Mouse (Mus musculus) forebrain, embryonic 11.5 days (tissue): ENCODE results near the gene Pdik1l. TPM values are rescaled to one million over a fixed set of nuclear protein-coding genes. Genes with fewer than 3 reads are reported as not detected.
"Not testable (repeated sequence)": the region's sequence is repeated elsewhere in the genome, so short reads cannot be mapped to it uniquely, and the experiment has no call there.

Experiments
- ATAC-seq: fragments of 200-750 bp; cut with Nextera tagmentation; replicated peaks from 2 replicates; pipeline ENCODE4 v1.8.0; 2017; ENCODE audit warnings: moderate TSS enrichment; ENCODE audit not compliant: low FRiP score
- DNase-seq: peaks from one replicate; pipeline ENCODE4 v3.0.0-alpha.2; 2017; ENCODE audit warnings: low spot score
- H3K27ac ChIP-seq: fragments of 300-500 bp; sonication (generic); 2 replicates; pipeline ENCODE4 v1.5.1; 2014; ENCODE audit warnings: low read depth, low read length
- H3K27me3 ChIP-seq: fragments of 300-500 bp; sonication (generic); 2 replicates; pipeline ENCODE4 v1.6.1; 2014; ENCODE audit warnings: mild to moderate bottlenecking, low read length, mixed read lengths; ENCODE audit not compliant: control insufficient read depth, insufficient read depth
- H3K36me3 ChIP-seq: fragments of 300-500 bp; sonication (generic); 2 replicates; pipeline ENCODE4 v1.6.1; 2014; ENCODE audit warnings: mild to moderate bottlenecking, low read length, moderate library complexity, mixed read lengths; ENCODE audit not compliant: control insufficient read depth, insufficient read depth
- H3K4me1 ChIP-seq: fragments of 300-500 bp; sonication (generic); replicated peaks from 2 replicates; pipeline ENCODE4 v1.6.1; 2014; ENCODE audit warnings: low read length, mixed read lengths; ENCODE audit not compliant: control insufficient read depth, insufficient read depth
- H3K4me2 ChIP-seq: fragments of 300-500 bp; sonication (generic); 2 replicates; pipeline ENCODE4 v1.6.1; 2014; ENCODE audit warnings: low read depth, mild to moderate bottlenecking, low read length, moderate library complexity, mixed read lengths; ENCODE audit not compliant: severe bottlenecking
- H3K4me3 ChIP-seq: fragments of 300-500 bp; sonication (generic); 2 replicates; pipeline ENCODE4 v1.5.1; 2014; ENCODE audit warnings: low read depth, low read length
- H3K9ac ChIP-seq: fragments of 300-500 bp; sonication (generic); 2 replicates; pipeline ENCODE4 v1.6.1; 2014; ENCODE audit warnings: low read length
- H3K9me3 ChIP-seq: fragments of 300-500 bp; sonication (generic); 2 replicates; pipeline ENCODE4 v1.6.1; 2016; ENCODE audit warnings: low read length, mixed read lengths; ENCODE audit not compliant: control insufficient read depth
- WGBS: fragments of 180-500 bp; shearing (Covaris S2); extraction: QIAGEN DNeasy Blood & Tissue Kit; methylation state at CpG from one replicate; pipeline ENCODE4 v1.1.7; 2014; 5-methylcytosine and 5-hydroxymethylcytosine counted together
- polyA plus RNA-seq: library from polyadenylated mRNA; unstranded; fragments of >200 nt; fragmentation: Nextera tagmentation; extraction: Ambion mirVana; gene quantifications from 2 replicates; pipeline ENCODE4 v1.2.1, GENCODE M21; 2014

Gene Pdik1l
- polyA plus RNA-seq, 1 experiment from 2014 or later, result 31.2 TPM

DNA sequence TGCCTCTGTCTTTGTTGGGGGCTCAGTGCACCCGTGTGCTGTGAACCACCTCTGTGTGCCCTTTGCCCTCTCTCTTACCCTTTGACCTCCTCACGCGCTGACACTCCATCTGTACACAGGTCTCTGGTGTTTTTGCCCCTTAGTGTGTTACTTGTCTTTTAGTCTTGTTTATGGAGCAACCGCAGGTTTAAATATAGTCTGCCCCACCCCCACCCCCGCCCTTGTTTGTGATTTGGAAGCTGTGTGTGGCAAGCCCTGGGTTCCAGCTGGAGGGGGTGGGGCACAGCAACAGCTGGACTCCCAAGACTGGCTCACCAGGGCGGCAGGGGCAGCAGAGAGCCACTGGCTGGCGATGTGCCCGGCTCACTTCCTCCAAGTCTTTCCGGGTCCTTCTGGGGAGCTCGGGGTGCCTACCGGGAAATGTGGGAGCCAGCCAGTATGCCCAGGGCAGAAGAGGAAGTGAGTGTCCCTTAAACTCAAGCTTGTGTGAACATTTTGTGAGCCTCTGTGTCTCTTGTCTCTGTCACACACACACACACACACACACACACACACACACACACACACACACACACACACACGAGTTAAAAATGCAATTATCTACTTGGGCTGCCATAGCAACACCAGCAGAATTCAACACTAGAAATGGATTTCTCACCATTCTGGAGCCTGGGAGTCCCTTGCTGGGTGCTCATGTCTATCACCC lies 19.8 kb upstream of the Pdik1l start:
- no peak overlapping the region for H3K4me2 ChIP-seq
- H3K27ac ChIP-seq, result no peak overlapping the region
- no peak overlapping the region for H3K4me3 ChIP-seq
- 0 out of 2 replicates have a peak, but pooled peaks cover 2% of the 10 kb centered on the region for H3K4me1 ChIP-seq
- H3K36me3 ChIP-seq, result no peaks in the 10 kb centered on the region
- no peaks in the 10 kb centered on the region for H3K27me3 ChIP-seq
- DNase-seq (peak; percentile 66), ATAC-seq (no peak)
- 32% methylated on average over 12 of the region's 12 CpGs for WGBS
- no peaks in the 10 kb centered on the region for H3K9me3 ChIP-seq
- H3K9ac ChIP-seq, result no peak overlapping the region

GRCm38 (mm10) chr4:134306963-134307362 lies 19.3 kb upstream of the Pdik1l start:
- DNase-seq, result no peak
- no peaks in the 10 kb centered on the region for H3K27me3 ChIP-seq
- no peak overlapping the region for H3K4me3 ChIP-seq
- no peak overlapping the region for H3K27ac ChIP-seq
- no peaks in the 10 kb centered on the region for H3K9me3 ChIP-seq
- no peak overlapping the region for H3K4me2 ChIP-seq
- H3K36me3 ChIP-seq, result no peaks in the 10 kb centered on the region
- 0 out of 2 replicates have a peak, but pooled peaks cover 2% of the 10 kb centered on the region for H3K4me1 ChIP-seq
- H3K9ac ChIP-seq, result no peak overlapping the region
- 87% methylated on average over 2 of the region's 2 CpGs for WGBS
- no peak for ATAC-seq

DNA sequence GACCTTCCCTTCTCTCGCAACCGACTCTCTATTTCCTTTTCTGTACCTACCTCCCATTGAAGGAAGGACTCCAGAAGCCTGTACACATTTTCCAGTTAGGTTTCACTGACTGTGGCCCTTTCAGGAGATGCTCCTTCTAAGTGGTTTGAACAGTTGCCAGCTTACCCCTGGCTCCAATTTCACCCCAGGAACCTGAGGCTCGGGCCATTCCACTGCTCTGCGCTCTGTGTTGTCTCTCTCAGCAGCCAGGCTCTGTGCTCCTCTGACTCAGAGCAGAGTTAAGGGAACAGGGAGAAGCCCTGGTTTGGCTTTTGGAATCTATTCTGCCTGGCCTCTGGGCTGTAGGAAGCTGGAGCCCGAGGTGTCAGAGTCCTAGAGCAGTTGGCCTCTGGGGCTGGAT lies 14.4 kb upstream of the Pdik1l start:
- ATAC-seq, result no peak
- H3K4me1 ChIP-seq, result no peaks in the 10 kb centered on the region
- no peak overlapping the region for H3K9ac ChIP-seq
- no peak for DNase-seq
- no peaks in the 10 kb centered on the region for H3K36me3 ChIP-seq
- H3K27me3 ChIP-seq, result no peaks in the 10 kb centered on the region
- H3K27ac ChIP-seq, result no peak overlapping the region
- WGBS, result 91% methylated on average over 5 of the region's 5 CpGs
- H3K4me2 ChIP-seq, result no peak overlapping the region
- H3K4me3 ChIP-seq, result no peak overlapping the region
- no peaks in the 10 kb centered on the region for H3K9me3 ChIP-seq

DNA sequence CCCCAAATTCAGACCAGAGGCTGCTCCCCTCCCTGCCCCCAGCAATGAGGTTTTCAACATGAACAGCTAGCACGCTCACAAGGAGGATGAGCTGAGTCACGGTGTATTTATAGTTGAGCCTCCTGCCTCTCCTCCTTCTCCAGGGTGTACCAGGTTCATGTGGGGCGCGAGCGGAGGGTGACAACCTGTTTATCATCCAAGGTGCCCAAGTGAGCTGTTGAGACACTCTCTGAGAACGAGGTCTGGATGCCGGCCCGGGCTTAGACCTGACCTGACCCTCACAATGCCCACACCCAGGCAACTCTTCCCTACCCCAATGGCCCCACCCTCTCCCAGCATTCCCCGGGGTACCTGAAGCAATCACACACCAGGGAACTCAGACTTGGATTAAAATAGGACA lies 12.6 kb upstream of the Pdik1l start:
- ATAC-seq (no peak), DNase-seq (no peak)
- Histone ChIP-seq H3K27ac (no peak overlapping the region), H3K4me3 (no peak overlapping the region), H3K27me3 (no peaks in the 10 kb centered on the region), H3K9ac (no peak overlapping the region), H3K9me3 (no peaks in the 10 kb centered on the region), H3K4me1 (no peaks in the 10 kb centered on the region), H3K4me2 (no peak overlapping the region), H3K36me3 (no peaks in the 10 kb centered on the region)
- 83% methylated on average over 9 of the region's 9 CpGs for WGBS

DNA sequence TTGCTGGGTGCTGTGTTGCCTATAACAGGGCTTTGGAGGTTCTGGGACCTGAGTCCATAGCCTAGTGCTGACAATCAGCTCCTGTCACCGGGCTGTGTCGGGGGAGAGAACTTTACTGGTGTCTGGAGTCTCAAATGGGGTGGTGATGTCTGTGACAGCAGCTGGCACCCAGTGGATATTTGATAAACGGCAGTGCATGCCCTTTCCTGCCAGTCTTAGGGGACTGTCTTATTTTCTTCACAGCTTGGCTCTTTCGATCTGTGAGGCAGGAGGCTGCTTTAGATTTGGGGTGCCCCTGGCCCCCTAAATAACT lies 11.8 kb upstream of the Pdik1l start:
- no peaks in the 10 kb centered on the region for H3K27me3 ChIP-seq
- H3K4me2 ChIP-seq, result no peak overlapping the region
- no peak overlapping the region for H3K27ac ChIP-seq
- DNase-seq (no peak), ATAC-seq (no peak)
- no peak overlapping the region for H3K4me3 ChIP-seq
- no peaks in the 10 kb centered on the region for H3K4me1 ChIP-seq
- H3K36me3 ChIP-seq, result no peaks in the 10 kb centered on the region
- H3K9ac ChIP-seq, result no peak overlapping the region
- 72% methylated on average over 4 of the region's 4 CpGs for whole genome bisulfite sequencing
- H3K9me3 ChIP-seq, result no peaks in the 10 kb centered on the region

GRCm38 (mm10) chr4:134298626-134299497 lies 11.2 kb upstream of the Pdik1l start:
- Histone ChIP-seq H3K36me3 (no peaks in the 10 kb centered on the region), H3K9ac (no peak overlapping the region), H3K27ac (no peak overlapping the region), H3K4me2 (no peak overlapping the region), H3K27me3 (no peaks in the 10 kb centered on the region), H3K4me3 (no peak overlapping the region), H3K4me1 (no peaks in the 10 kb centered on the region), H3K9me3 (no peaks in the 10 kb centered on the region)
- ATAC-seq (no peak), DNase-seq (no peak)
- WGBS, result 82% methylated on average over 19 of the region's 19 CpGs

GRCm38 (mm10) chr4:134297369-134297768 lies 9.7 kb upstream of the Pdik1l start:
- no peaks in the 10 kb centered on the region for H3K9me3 ChIP-seq
- no peak for ATAC-seq
- no peaks in the 10 kb centered on the region for H3K4me1 ChIP-seq
- WGBS, result 94% methylated on average over 8 of the region's 8 CpGs
- H3K36me3 ChIP-seq, result no peaks in the 10 kb centered on the region
- H3K27me3 ChIP-seq, result no peaks in the 10 kb centered on the region
- H3K9ac ChIP-seq, result no peak overlapping the region
- no peak overlapping the region for H3K27ac ChIP-seq
- H3K4me3 ChIP-seq, result no peak overlapping the region
- H3K4me2 ChIP-seq, result no peak overlapping the region
- DNase-seq, result no peak

DNA sequence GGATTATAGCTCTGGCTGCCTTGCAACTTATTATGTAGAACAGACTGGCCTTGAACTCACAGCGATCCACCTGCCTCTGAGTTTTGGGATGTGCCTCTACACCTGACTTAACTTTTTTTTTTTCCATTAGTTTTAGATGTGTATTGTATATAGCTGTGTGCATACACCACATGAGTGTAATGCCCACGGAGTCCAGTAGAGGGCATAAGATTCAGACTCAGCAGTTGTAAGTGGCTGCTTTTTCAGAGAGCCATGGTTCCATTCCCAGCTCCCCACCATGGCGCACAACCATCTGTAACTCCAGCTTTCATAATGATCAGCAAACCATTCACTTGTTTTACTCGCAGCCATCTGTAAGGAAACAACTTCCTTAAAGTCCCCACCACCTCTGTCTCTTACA lies 8.8 kb upstream of the Pdik1l start:
- Histone ChIP-seq H3K4me1 (no peaks in the 10 kb centered on the region), H3K36me3 (no peaks in the 10 kb centered on the region), H3K27me3 (no peaks in the 10 kb centered on the region), H3K9ac (no peak overlapping the region), H3K4me3 (no peak overlapping the region), H3K4me2 (no peak overlapping the region), H3K27ac (no peak overlapping the region), H3K9me3 (no peaks in the 10 kb centered on the region)
- DNase-seq, result no peak
- ATAC-seq, result no peak
- WGBS, result 92% methylated on average over 4 of the region's 4 CpGs

DNA sequence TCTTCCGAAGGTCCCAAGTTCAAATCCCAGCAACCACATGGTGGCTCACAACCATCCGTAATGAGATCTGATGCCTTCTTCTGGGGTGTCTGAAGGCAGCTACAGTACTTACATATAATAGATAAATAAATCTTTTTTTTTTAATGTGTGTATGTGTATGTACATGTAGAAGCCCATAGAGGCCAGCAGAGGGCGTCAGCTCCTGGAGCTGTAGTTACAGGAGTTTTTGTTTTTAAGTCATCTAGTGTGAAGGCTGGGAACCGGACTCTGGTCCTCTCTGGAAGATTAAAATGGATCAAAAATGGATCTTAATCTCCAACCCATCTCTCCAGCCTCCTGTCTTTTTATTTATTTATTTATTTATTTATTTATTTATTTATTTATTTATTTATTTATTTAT lies 8.4 kb upstream of the Pdik1l start:
- not testable (repeated sequence) for H3K4me1 ChIP-seq, H3K4me2 ChIP-seq, DNase-seq, H3K9ac ChIP-seq, H3K27ac ChIP-seq, H3K27me3 ChIP-seq, ATAC-seq, H3K9me3 ChIP-seq, H3K4me3 ChIP-seq, H3K36me3 ChIP-seq
- WGBS, result 82% methylated on average over 4 of the region's 4 CpGs
